Mouse (Mus musculus) CH12.LX (cell line): ENCODE data around the gene Abat. TPM values are rescaled to one million over a fixed set of nuclear protein-coding genes. Genes with fewer than 3 reads are reported as not detected.

Source experiments
- DNase-seq: peaks from one replicate; pipeline ENCODE4 v3.0.0-alpha.2; 2013; ENCODE audit errors: extremely low read depth
- H3K27ac ChIP-seq: 2 replicates; pipeline ENCODE4 v1.5.1; 2012; ENCODE audit warnings: low read depth, mild to moderate bottlenecking, control low read depth, moderate library complexity; ENCODE audit not compliant: insufficient read depth
- H3K27me3 ChIP-seq: replicated peaks from 2 replicates; pipeline ENCODE3; 2012; ENCODE audit warnings: inconsistent platforms
- H3K36me3 ChIP-seq, 2 experiments: replicated peaks in 1 of 2; 2 replicates each; pipeline versions ENCODE3 to v1.6.1; 2012; ENCODE audit warnings: inconsistent platforms in 1 of 2, low read length in 1 of 2, mild to moderate bottlenecking in 1 of 2, mixed read lengths in 1 of 2, moderate library complexity in 1 of 2; ENCODE audit not compliant: control insufficient read depth in 1 of 2, insufficient read depth in 1 of 2
- H3K4me1 ChIP-seq, 2 experiments: 2 replicates each; pipeline ENCODE4 v1.6.1; 2012; ENCODE audit warnings: inconsistent platforms in 1 of 2, moderate library complexity in 1 of 2; ENCODE audit not compliant: insufficient read depth in 2 of 2, control insufficient read depth in 1 of 2
- H3K4me2 ChIP-seq: 2 replicates; pipeline ENCODE4 v1.6.1; 2012; ENCODE audit warnings: low read depth, mild to moderate bottlenecking, control low read depth; ENCODE audit not compliant: poor library complexity, insufficient read depth, severe bottlenecking
- H3K4me3 ChIP-seq, 3 experiments: fragments of 150-350 bp in 1 of 3; sonication (generic) in 1 of 3; replicated peaks in 1 of 3; 2 replicates each; pipeline versions ENCODE3 to v1.5.1; 2011 to 2012; ENCODE audit warnings: low read depth in 2 of 3, low read length in 2 of 3, mild to moderate bottlenecking in 2 of 3, moderate library complexity in 2 of 3, control low read depth in 1 of 3, improper control_type of control experiment in 1 of 3, inconsistent platforms in 1 of 3, mixed read lengths in 1 of 3; ENCODE audit not compliant: poor library complexity in 1 of 3
- H3K79me2 ChIP-seq: replicated peaks from 2 replicates; pipeline ENCODE4 v1.6.1; 2012; ENCODE audit warnings: mild to moderate bottlenecking, moderate library complexity; ENCODE audit not compliant: control insufficient read depth, poor library complexity, insufficient read depth, severe bottlenecking; ENCODE audit errors: extremely low read depth
- H3K9ac ChIP-seq: 2 replicates; pipeline ENCODE4 v1.6.1; 2012; ENCODE audit warnings: low read depth, mild to moderate bottlenecking, control low read depth, moderate library complexity; ENCODE audit not compliant: insufficient read depth
- H3K9me3 ChIP-seq: replicated peaks from 2 replicates; pipeline ENCODE3; 2012; ENCODE audit warnings: low read length, inconsistent platforms, mixed read lengths
- CHD1 ChIP-seq: IDR thresholded peaks from 2 replicates; pipeline ENCODE4 v1.6.1; 2012; ENCODE audit warnings: low read depth, low read length, improper control_type of control experiment, inconsistent platforms
- CHD2 ChIP-seq: IDR thresholded peaks from 2 replicates; pipeline ENCODE4 v1.6.1; 2011; ENCODE audit warnings: low read length, improper control_type of control experiment
- E2F4 ChIP-seq: IDR thresholded peaks from 2 replicates; pipeline ENCODE4 v1.6.1; 2011; ENCODE audit warnings: low read depth, low read length, improper control_type of control experiment; ENCODE audit not compliant: insufficient replicate concordance
- EP300 ChIP-seq: IDR thresholded peaks from 2 replicates; pipeline ENCODE4 v1.6.1; 2011; ENCODE audit warnings: low read length, improper control_type of control experiment
- HCFC1 ChIP-seq: IDR thresholded peaks from 2 replicates; pipeline ENCODE4 v1.6.1; 2012; ENCODE audit warnings: low read depth, mild to moderate bottlenecking, inconsistent platforms, low read length, improper control_type of control experiment
- IRF4 ChIP-seq: IDR thresholded peaks from 2 replicates; pipeline ENCODE4 v1.6.1; 2014; ENCODE audit warnings: low read depth, mild to moderate bottlenecking, inconsistent platforms, low read length, improper control_type of control experiment
- JUN ChIP-seq: IDR thresholded peaks from 2 replicates; pipeline ENCODE4 v1.6.1; 2011; ENCODE audit warnings: low read depth, mild to moderate bottlenecking, low read length, improper control_type of control experiment, moderate library complexity; ENCODE audit not compliant: insufficient read depth
- JUND ChIP-seq: conservative IDR thresholded peaks from 2 replicates; pipeline ENCODE4 v1.6.1; 2011; ENCODE audit warnings: low read depth, low read length, improper control_type of control experiment
- MAFK ChIP-seq: IDR thresholded peaks from 2 replicates; pipeline ENCODE4 v1.6.1; 2011; ENCODE audit warnings: low read length, improper control_type of control experiment; ENCODE audit not compliant: insufficient replicate concordance
- MAZ ChIP-seq: IDR thresholded peaks from 2 replicates; pipeline ENCODE4 v1.6.1; 2012; ENCODE audit warnings: low read depth, mild to moderate bottlenecking, inconsistent platforms, low read length, improper control_type of control experiment, moderate library complexity
- MXI1 ChIP-seq: IDR thresholded peaks from 2 replicates; pipeline ENCODE4 v1.6.1; 2011; ENCODE audit warnings: mild to moderate bottlenecking, low read depth, low read length, improper control_type of control experiment
- NELFE ChIP-seq: IDR thresholded peaks from 2 replicates; pipeline ENCODE4 v1.6.1; 2011; ENCODE audit warnings: low read depth, low read length, improper control_type of control experiment
- NRF1 ChIP-seq: IDR thresholded peaks from 2 replicates; pipeline ENCODE4 v1.6.1; 2014; ENCODE audit warnings: low read depth, mild to moderate bottlenecking, inconsistent platforms, low read length, improper control_type of control experiment, moderate library complexity
- PAX5 ChIP-seq: IDR thresholded peaks from 2 replicates; pipeline ENCODE4 v1.6.1; 2012; ENCODE audit warnings: low read length, inconsistent platforms, mixed read lengths
- POLR2A ChIP-seq: IDR thresholded peaks from 2 replicates; pipeline ENCODE4 v1.6.1; 2011; ENCODE audit warnings: low read depth, mild to moderate bottlenecking, improper control_type of control experiment, low read length
- POLR2AphosphoS2 ChIP-seq: IDR thresholded peaks from 2 replicates; pipeline ENCODE4 v1.6.1; 2011; ENCODE audit warnings: low read depth, low read length, improper control_type of control experiment
- SIN3A ChIP-seq: IDR thresholded peaks from 2 replicates; pipeline ENCODE4 v1.6.1; 2012; ENCODE audit warnings: low read length, improper control_type of control experiment, inconsistent platforms
- SMC3 ChIP-seq: IDR thresholded peaks from 2 replicates; pipeline ENCODE4 v1.6.1; 2011; ENCODE audit warnings: low read depth, low read length, improper control_type of control experiment
- TBP ChIP-seq: conservative IDR thresholded peaks from 2 replicates; pipeline ENCODE4 v1.6.1; 2011; ENCODE audit warnings: low read depth, low read length, improper control_type of control experiment
- TCF12 ChIP-seq: IDR thresholded peaks from 2 replicates; pipeline ENCODE4 v1.6.1; 2014; ENCODE audit warnings: low read depth, mild to moderate bottlenecking, inconsistent platforms, low read length, improper control_type of control experiment
- ZC3H11A ChIP-seq: IDR thresholded peaks from 2 replicates; pipeline ENCODE4 v1.6.1; 2012; ENCODE audit warnings: low read depth, mild to moderate bottlenecking, inconsistent platforms, low read length, improper control_type of control experiment
- ZKSCAN1 ChIP-seq: IDR thresholded peaks from 2 replicates; pipeline ENCODE4 v1.6.1; 2012; ENCODE audit warnings: low read depth, inconsistent platforms, low read length, improper control_type of control experiment, borderline replicate concordance
- dilution Hi-C: fragments of 300-500 bp; cut with MboI; formaldehyde crosslinking; loops from 2 replicates; pipeline ENCODE4 v1.14.3; 2020; ENCODE audit warnings: low sequenced_read_pairs; ENCODE audit not compliant: extremely low pct_unique_long_range_greater_than_20kb, extremely low pct_ligation_motif_present
- in situ Hi-C: fragments of 300-500 bp; cut with MboI; formaldehyde crosslinking; loops from 3 replicates; pipeline ENCODE4 v1.14.3; 2019; ENCODE audit warnings: low sequenced_read_pairs, low pct_ligation_motif_present, low pct_unique_long_range_greater_than_20kb, mixed read lengths
- polyA plus RNA-seq: library from polyadenylated mRNA; unstranded; fragments of >175 nt; gene quantifications from 2 replicates; pipeline ENCODE4 v1.2.1, GENCODE M21; 2012; ENCODE audit warnings: low read depth; ENCODE audit not compliant: insufficient read length
- total RNA-seq, 2 experiments: library from RNA; depleted of rRNA; stranded (reverse); fragments of 300-350 nt in 1 of 2; fragments of >200 nt in 1 of 2; gene quantifications; 2 replicates each; pipeline ENCODE4 v1.2.3; 2012 to 2014

The Abat gene
- total and polyA plus RNA-seq, 3 experiments: 0.17 TPM; not detected in 2

DNA sequence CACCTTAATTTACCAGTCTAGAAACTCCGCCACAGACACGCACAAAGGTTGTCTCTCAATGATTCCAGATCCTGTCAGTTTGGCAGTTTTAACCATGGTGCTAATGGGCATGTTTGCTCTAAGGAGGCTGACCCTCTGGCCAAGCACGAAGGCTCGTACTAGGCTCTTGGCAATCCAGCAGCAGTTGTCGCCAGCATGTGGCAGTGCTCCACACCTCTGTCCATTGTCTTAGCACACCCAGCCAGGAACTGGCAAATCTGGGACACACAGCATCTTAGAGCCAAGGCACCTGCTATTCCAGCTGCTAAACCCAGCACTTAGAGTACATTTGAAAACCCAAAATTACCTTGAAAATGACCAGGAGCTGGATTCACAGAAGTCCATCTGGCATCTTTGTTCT, 23.9 kb upstream of the Abat start:
- Histone ChIP-seq H3K4me1 (no peaks in the 10 kb centered on the region), H3K27ac (no peak overlapping the region), H3K9ac (no peak overlapping the region), H3K4me2 (no peak overlapping the region), H3K36me3 (peaks cover 54 to 77% of the 10 kb centered on the region in 2 experiments), H3K27me3 (no peaks in the 10 kb centered on the region), H3K9me3 (no peaks in the 10 kb centered on the region), H3K79me2 (no peaks in the 10 kb centered on the region), H3K4me3 (no peak overlapping the region)
- in situ Hi-C loops (no loop called here), dilution Hi-C loops (no loop called here)
- TF ChIP-seq PAX5: no peak
- TF ChIP-seq POLR2A: no peak
- no peak for TF ChIP-seq IRF4
- TF ChIP-seq TBP: no peak
- TF ChIP-seq SIN3A: no peak
- TF ChIP-seq MXI1: no peak
- no peak for TF ChIP-seq JUN
- TF ChIP-seq MAFK: no peak
- no peak for TF ChIP-seq NRF1
- no peak for TF ChIP-seq JUND
- no peak for TF ChIP-seq EP300
- no peak for TF ChIP-seq NELFE
- no peak for TF ChIP-seq SMC3
- no peak for DNase-seq

DNA sequence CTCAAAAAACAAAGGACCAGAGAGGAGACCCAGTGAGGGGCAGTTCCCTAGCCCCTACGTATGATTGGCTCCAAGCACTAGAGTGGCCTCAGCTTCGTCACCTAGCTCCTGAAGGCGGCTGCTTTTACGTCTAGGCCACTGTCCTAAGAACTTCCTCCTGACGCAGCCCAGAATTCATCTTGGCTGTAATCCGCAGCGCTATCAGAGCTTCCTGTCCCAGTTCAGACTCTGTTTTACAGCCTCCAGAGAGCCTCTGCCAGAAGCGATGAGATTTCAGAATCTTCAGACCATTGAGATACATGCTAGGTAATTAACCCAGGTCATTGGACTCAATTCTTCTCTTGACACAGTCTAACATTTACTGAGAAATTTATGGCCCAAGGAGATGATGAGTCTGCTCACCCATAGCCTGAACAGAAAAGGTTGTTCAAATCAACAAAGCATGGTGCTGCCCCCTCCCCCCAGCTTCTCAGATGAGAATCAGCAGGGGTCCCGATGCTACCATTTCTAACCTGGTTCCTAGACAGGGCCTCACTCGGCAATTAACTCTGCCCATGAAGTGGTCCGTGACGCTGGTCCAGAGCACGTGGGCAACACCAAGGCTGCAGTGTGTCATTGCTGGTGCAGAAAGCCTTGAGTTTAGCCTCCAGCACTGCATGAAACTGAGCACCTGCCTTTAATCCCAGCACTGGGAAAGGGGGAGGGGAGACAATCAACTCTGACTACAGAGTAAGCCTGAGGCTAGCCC, 21.3 kb upstream of the Abat start:
- Histone ChIP-seq H3K36me3 (peaks cover 32 to 53% of the 10 kb centered on the region in 2 experiments), H3K4me1 (no peaks in the 10 kb centered on the region), H3K27ac (no peak overlapping the region), H3K79me2 (no peaks in the 10 kb centered on the region), H3K4me3 (no peak overlapping the region), H3K9me3 (no peaks in the 10 kb centered on the region), H3K9ac (no peak overlapping the region), H3K4me2 (no peak overlapping the region), H3K27me3 (no peaks in the 10 kb centered on the region)
- no peak for TF ChIP-seq E2F4
- no peak for TF ChIP-seq SMC3
- no peak for TF ChIP-seq CHD1
- no peak for TF ChIP-seq CHD2
- no peak for TF ChIP-seq ZC3H11A
- no peak for TF ChIP-seq MAZ
- no peak for TF ChIP-seq HCFC1
- no peak for TF ChIP-seq POLR2AphosphoS2
- no peak for TF ChIP-seq POLR2A
- TF ChIP-seq ZKSCAN1: no peak
- no peak for TF ChIP-seq TCF12
- dilution Hi-C loops (no loop called here), in situ Hi-C loops (loop anchor here (5.0 to 10.0 kb wide), 3 partner anchors 75 to 383 kb away; no protein-coding TSS in a partner anchor)
- DNase-seq: no peak
